Mouse (Mus musculus): ENCODE measurements around the gene Serpina1b. TPM values are rescaled to one million over a fixed set of nuclear protein-coding genes. Genes with fewer than 3 reads are reported as not detected.
"Not testable (repeated sequence)": the region's sequence is repeated elsewhere in the genome, so short reads cannot be mapped to it uniquely, and the experiment has no call there.

The Serpina1b gene
- polyA plus RNA-seq, 1 experiment: not detected

DNA sequence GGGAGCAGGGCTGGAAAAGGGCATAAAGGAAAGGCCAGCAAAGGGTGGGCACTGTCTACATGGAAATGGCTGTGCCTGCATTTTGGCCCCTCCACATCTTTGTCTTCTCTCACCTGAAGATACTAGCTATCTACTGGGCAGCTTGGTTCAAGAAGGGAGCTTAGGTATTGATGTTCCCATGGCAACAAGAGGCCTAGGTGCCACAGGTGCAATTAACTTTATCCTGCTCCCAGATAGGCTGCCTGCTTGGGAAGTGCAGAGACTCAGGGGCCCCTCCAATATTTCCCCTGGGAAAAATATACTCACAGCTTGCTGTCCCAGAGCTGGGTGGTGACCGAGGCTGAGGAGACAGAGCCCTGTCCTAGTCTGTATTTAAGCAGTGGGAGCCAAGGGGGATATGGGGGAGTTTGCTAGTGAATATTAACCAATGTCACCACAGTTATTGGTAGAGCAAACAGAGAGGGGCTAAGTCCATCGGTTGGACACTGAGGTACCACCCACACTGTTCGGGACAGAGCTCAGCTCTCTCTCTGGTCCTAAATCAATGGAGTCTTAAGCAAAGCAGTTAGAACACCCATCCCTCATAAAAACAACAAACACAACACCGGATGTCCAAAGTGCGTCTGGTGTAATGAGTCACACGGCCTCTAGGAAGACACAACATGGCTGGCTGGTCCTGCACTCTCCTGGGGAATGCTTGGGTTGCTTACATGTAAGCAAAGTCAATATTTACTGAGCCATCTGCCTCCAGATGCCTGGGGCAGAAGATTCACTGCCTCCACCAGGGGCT, 92.2 kb downstream of the Serpina1b start:
- not testable (repeated sequence) for H3K4me3 ChIP-seq (ENCODE audit: insufficient read depth, low read length); H3K4me1 ChIP-seq (ENCODE audit: control insufficient read depth, insufficient read depth, low read length); H3K27ac ChIP-seq (ENCODE audit: insufficient read depth, low read depth, low read length)

- H3K4me1 ChIP-seq (ENCODE audit: control insufficient read depth, insufficient read depth, low read length); H3K4me3 ChIP-seq (ENCODE audit: insufficient read depth, low read length); H3K27ac ChIP-seq (ENCODE audit: insufficient read depth, low read depth, low read length): not testable (repeated sequence)
Measured at GRCm38 (mm10) chr12:103735566-103735965, 94.6 kb downstream of the Serpina1b start.

DNA sequence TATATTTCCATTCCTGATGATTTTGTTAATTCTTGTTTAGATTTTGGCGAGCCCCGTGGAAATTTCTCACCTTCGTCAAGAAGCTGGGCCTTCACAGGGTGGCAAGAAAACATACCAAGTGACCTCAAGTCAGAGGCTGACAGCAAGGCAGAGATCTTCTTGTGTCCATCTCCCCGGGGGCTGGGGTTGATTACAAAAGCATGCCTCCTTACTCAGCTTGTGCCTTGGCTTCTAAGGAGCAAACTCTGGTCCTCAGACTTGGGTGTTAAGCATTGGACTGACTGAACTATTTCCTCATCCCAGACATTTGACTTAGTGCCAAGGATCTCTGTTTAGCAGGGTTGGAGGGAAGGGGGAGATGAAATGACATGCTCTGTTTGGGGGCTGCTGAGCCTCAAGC, 95.1 kb downstream of the Serpina1b start:
- H3K4me3 ChIP-seq (ENCODE audit: insufficient read depth, low read length); H3K27ac ChIP-seq (ENCODE audit: insufficient read depth, low read depth, low read length); H3K4me1 ChIP-seq (ENCODE audit: control insufficient read depth, insufficient read depth, low read length): not testable (repeated sequence)

GRCm38 (mm10) chr12:103711537-103711936, 118.6 kb downstream of the Serpina1b start:
- TF ChIP-seq CTCF (IDR thresholded peaks at IDR 0.05; ENCODE audit: low read depth, low read length): no peak
- no peak for TF ChIP-seq POLR2A (IDR thresholded peaks at IDR 0.05; ENCODE audit: borderline replicate concordance, low read depth, low read length)
- Histone ChIP-seq H3K27ac (ENCODE audit: insufficient read depth, low read depth, low read length) (no peak overlapping the region), H3K4me1 (ENCODE audit: control insufficient read depth, insufficient read depth, low read length) (no peaks in the 10 kb centered on the region), H3K4me3 (ENCODE audit: insufficient read depth, low read length) (no peak overlapping the region)

GRCm38 (mm10) chr12:103710405-103710804, 119.8 kb downstream of the Serpina1b start:
- H3K27ac ChIP-seq (ENCODE audit: insufficient read depth, low read depth, low read length): no peak overlapping the region
- TF ChIP-seq CTCF (IDR thresholded peaks at IDR 0.05; ENCODE audit: low read depth, low read length) (no peak), POLR2A (IDR thresholded peaks at IDR 0.05; ENCODE audit: borderline replicate concordance, low read depth, low read length) (no peak)
- no peak overlapping the region for H3K4me3 ChIP-seq (ENCODE audit: insufficient read depth, low read length)
- no peaks in the 10 kb centered on the region for H3K4me1 ChIP-seq (ENCODE audit: control insufficient read depth, insufficient read depth, low read length)

GRCm38 (mm10) chr12:103706113-103706512, 124.1 kb downstream of the Serpina1b start:
- no peaks in the 10 kb centered on the region for H3K4me1 ChIP-seq (ENCODE audit: control insufficient read depth, insufficient read depth, low read length)

DNA sequence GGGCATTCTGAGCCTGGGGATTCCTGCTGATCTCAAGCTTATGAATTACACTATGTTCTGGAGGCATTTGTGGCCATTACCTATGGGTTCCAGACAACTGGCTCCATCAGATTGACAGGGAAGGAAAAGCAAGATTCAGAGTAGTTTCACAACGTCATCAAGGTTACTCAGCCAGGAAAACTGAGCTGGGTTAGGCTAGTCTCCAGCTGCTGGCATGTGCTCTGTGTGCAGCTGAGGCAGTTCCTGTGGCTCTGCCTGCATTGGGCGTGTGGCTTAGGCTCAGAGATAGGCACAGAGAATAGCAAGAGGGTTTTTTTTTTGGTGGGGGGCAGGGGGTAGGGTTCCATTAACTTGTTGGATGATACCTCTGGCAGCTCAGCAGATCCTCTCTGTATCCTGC, 124.6 kb downstream of the Serpina1b start:
- no peaks in the 10 kb centered on the region for H3K4me1 ChIP-seq (ENCODE audit: control insufficient read depth, insufficient read depth, low read length)
- no peak overlapping the region for H3K27ac ChIP-seq (ENCODE audit: insufficient read depth, low read depth, low read length)
- TF ChIP-seq POLR2A (IDR thresholded peaks at IDR 0.05; ENCODE audit: borderline replicate concordance, low read depth, low read length): no peak
- no peak for TF ChIP-seq CTCF (IDR thresholded peaks at IDR 0.05; ENCODE audit: low read depth, low read length)
- no peak overlapping the region for H3K4me3 ChIP-seq (ENCODE audit: insufficient read depth, low read length)

More at GRCm38 (mm10) chr12:103706113-103706512, 124.1 kb downstream of the Serpina1b start:
- H3K4me3 ChIP-seq (ENCODE audit: insufficient read depth, low read length): no peak overlapping the region
- TF ChIP-seq POLR2A (IDR thresholded peaks at IDR 0.05; ENCODE audit: borderline replicate concordance, low read depth, low read length) (no peak), CTCF (IDR thresholded peaks at IDR 0.05; ENCODE audit: low read depth, low read length) (no peak)
- H3K27ac ChIP-seq (ENCODE audit: insufficient read depth, low read depth, low read length): no peak overlapping the region

DNA sequence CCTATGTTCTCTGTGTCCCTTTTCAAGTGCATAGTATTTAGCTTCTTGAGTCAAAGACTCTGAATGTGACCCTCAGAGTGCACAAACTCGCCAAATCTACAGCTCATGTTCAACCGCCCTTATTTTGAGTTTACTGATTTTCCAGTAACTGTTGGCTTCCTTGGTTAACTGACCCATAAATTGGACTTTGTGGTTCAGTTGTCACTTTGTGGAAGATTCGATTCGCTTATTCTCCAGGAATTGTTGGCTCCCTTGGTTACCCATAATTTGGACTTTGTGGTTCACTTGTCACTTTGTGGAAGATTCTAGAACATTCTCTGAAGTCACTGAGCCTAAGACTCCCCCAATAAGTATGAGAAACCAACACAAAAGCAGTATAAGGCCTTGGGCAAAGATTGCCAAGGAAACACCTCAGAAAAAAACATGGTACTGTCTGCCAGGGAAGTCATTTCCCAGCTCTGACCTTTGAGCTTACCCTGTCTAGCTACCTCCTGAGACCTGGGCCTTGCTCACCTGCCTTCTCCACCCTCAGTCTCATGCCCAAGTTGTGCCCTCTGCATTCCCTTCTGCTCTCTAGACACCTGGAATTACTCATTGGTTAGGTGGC, 129.9 kb downstream of the Serpina1b start:
- no peaks in the 10 kb centered on the region for H3K4me1 ChIP-seq (ENCODE audit: control insufficient read depth, insufficient read depth, low read length)
- no peak overlapping the region for H3K27ac ChIP-seq (ENCODE audit: insufficient read depth, low read depth, low read length)
- H3K4me3 ChIP-seq (ENCODE audit: insufficient read depth, low read length): no peak overlapping the region
- no peak for TF ChIP-seq CTCF (IDR thresholded peaks at IDR 0.05; ENCODE audit: low read depth, low read length)
- no peak for TF ChIP-seq POLR2A (IDR thresholded peaks at IDR 0.05; ENCODE audit: borderline replicate concordance, low read depth, low read length)

DNA sequence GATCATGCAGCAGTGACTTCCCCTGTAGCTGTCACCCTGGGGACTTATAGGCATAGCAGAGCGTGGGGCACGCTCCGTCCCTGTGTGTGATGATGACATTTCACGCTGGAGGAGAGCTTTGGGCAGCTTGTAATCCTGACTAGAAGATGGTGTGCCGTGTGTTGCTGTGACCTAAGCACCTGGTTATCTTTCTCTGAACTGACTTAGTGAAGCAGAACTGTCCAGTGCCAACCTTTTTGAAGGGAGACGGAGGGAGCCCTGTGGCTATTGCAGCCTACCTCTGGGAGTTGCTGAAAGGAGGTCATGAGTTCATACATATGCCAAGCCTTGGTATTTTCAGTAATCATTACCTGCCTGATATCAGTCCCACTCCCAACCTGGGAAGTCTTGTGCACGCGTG, 134.7 kb downstream of the Serpina1b start, which contains the start of gene Serpina1f:
Serpina1f (minus strand) TSS at position 101 of the 400 bp plus-strand sequence.
- H3K27ac ChIP-seq (ENCODE audit: insufficient read depth, low read depth, low read length): no peak within 1 kb of the TSS
- TF ChIP-seq CTCF (IDR thresholded peaks at IDR 0.05; ENCODE audit: low read depth, low read length) (no peak), POLR2A (IDR thresholded peaks at IDR 0.05; ENCODE audit: borderline replicate concordance, low read depth, low read length) (no peak)
- no peak within 1 kb of the TSS for H3K4me3 ChIP-seq (ENCODE audit: insufficient read depth, low read length)
- H3K4me1 ChIP-seq (ENCODE audit: control insufficient read depth, insufficient read depth, low read length): no peaks in the 10 kb centered on the region

DNA sequence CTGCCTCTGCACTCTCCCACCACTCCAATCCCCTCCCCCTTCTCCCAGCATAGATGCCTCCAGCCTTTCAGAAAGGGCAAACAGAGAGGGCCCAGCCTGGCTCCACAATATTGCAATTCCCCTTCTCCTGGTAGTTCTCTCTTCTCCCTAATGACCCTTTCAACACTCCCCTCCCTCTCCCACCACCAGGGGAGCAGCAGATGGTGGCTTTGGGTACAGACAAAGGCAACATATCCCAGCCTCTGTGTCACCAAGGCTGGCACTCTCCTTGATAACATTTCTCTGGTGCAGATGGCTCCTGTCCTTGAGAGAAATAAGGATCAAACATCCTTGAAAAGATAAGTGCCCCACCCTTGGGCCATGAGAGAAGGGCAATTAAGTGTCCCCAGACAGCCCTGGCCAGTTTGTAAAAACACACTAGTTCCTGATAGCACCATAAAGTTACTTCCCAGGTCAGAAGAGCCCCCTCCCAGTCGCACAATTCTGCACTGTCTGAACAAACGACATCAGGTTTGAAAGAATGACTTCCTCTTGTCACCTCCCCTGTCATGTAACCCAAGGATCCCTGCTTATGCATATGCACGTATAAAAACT, 141.9 kb downstream of the Serpina1b start:
- H3K4me3 ChIP-seq (ENCODE audit: insufficient read depth, low read length): no peak overlapping the region
- no peaks in the 10 kb centered on the region for H3K4me1 ChIP-seq (ENCODE audit: control insufficient read depth, insufficient read depth, low read length)
- TF ChIP-seq CTCF (IDR thresholded peaks at IDR 0.05; ENCODE audit: low read depth, low read length) (no peak), POLR2A (IDR thresholded peaks at IDR 0.05; ENCODE audit: borderline replicate concordance, low read depth, low read length) (no peak)
- no peak overlapping the region for H3K27ac ChIP-seq (ENCODE audit: insufficient read depth, low read depth, low read length)

Data from bone marrow macrophage, adult 2 months (primary cell).